Mouse (Mus musculus) thymus, adult 2 months (tissue): Measurements from ENCODE around the gene Rhebl1.

ENCODE experiments used
- CTCF ChIP-seq: fragments of 200-500 bp; IDR thresholded peaks from 2 replicates; pipeline ENCODE4 v1.5.1; 2012; ENCODE audit warnings: mild to moderate bottlenecking, control low read depth, low read length, moderate library complexity, borderline replicate concordance; ENCODE audit not compliant: control insufficient read depth, poor library complexity, insufficient read depth; ENCODE audit errors: extremely low read depth
- POLR2A ChIP-seq: fragments of 200-500 bp; IDR thresholded peaks from 2 replicates; pipeline ENCODE4 v1.6.1; 2012; ENCODE audit warnings: mild to moderate bottlenecking, low read length, control low read depth, moderate library complexity; ENCODE audit not compliant: control insufficient read depth, poor library complexity, insufficient read depth; ENCODE audit errors: extremely low read depth

DNA sequence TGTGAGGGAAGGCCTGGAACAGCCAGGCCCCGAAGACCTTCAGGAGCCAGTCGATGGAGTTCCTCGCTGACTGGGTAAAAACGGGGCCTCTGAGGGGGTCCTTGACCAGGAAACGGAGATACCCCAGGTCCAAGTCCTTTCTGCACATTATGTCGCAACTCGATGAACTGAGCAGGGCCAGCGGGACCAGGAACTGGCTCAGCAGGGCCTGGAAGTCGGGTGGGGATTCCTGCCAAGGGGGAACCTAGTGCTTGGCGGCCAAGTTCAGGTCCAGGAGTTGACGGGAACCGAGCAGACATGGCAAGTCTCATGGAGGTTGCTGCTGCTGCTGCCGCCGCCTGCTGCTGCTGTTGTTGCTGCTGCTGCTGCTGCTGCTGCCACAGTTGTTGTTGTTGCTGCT, 43.7 kb downstream of the Rhebl1 start:
- no peak for TF ChIP-seq POLR2A
- TF ChIP-seq CTCF = no peak
